Mouse (Mus musculus) E14TG2a.4 (cell line): ENCODE measurements around the gene Sigirr.

Experiments
- CTCF ChIP-seq: conservative IDR thresholded peaks from 2 replicates; pipeline ENCODE4 v1.5.1; 2014; ENCODE audit warnings: low read length
- NANOG ChIP-seq: IDR thresholded peaks from 2 replicates; pipeline ENCODE4 v1.6.1; 2014; ENCODE audit warnings: borderline replicate concordance, low read length, mixed read lengths

GRCm38 (mm10) chr7:141070058-141070862 is 30.1 kb downstream of the Sigirr start:
- peak; percentile 85 for TF ChIP-seq CTCF
- no peak; the same call in 1 of the 2 replicates for TF ChIP-seq NANOG
